Comparison of ENCODE assay signal across 12 mouse cellular contexts in genomic region chr7:64158281-64159055, GRCm38 (mm10). TPM values are rescaled to one million over a fixed set of nuclear protein-coding genes. Genes with fewer than 3 reads are reported as not detected.
DNase-seq lines count a peak whose midpoint lies in the region; ATAC-seq and TF ChIP-seq lines count a peak whose summit lies in the region.
"Had no signal": no experiment of that assay in that cellular context is flagged by ENCODE, and none has a peak within 500 bp of the region (broad histone marks: within the 10 kb centered on the region; RNA-seq: fewer than 3 reads in every experiment).

No protein-coding gene starts in this region.

- TF ChIP-seq CTCF in cerebellum, adult 2 months (IDR thresholded peaks at IDR 0.05; ENCODE audit: borderline replicate concordance, insufficient read depth, low read depth, low read length): no peak

- H3K4me3 ChIP-seq in cerebellum, adult 2 months (replicated peaks; ENCODE audit: insufficient read depth, low read depth, low read length): no peak overlapping the region

- ATAC-seq in cerebellum, adult (ENCODE audit: insufficient number of reproducible peaks, low FRiP score, low TSS enrichment): no peak
- ATAC-seq in activated CD4-positive, CD25-positive, alpha-beta regulatory T cell, adult 4 months: no peak
- ATAC-seq: Patski had no signal

- 54% methylated on average over 12 of the region's 12 CpGs for WGBS in cerebellum, adult 2 months

- H3K27me3 ChIP-seq in cerebellum, adult 2 months (ENCODE audit: control insufficient read depth, insufficient read depth, low read length): no peaks in the 10 kb centered on the region
- H3K27me3 ChIP-seq: Patski had no signal

- no peak for TF ChIP-seq POLR2A in cerebellum, adult 2 months (IDR thresholded peaks at IDR 0.05; ENCODE audit: borderline replicate concordance, insufficient read depth, low read length)

- H3K4me1 ChIP-seq in cerebellum, adult 2 months (ENCODE audit: control insufficient read depth, insufficient read depth, low read length): peaks cover 19% of the 10 kb centered on the region

- DNase-seq in cerebellum, adult 2 months: peak in 1 of 2 experiments; percentile 27
- DNase-seq in layer of hippocampus, adult 11-12 months (ENCODE audit: low spot score): peak; percentile 45
- DNase-seq in layer of hippocampus, adult 18-20 months (ENCODE audit: low spot score in 2 of 2): no peak
- DNase-seq in CD4-positive, CD25-positive, alpha-beta regulatory T cell, adult 2 months (ENCODE audit: low read depth, low spot score): peak; percentile 67
- peak; percentile 31 for DNase-seq in lung, postnatal 25 days (ENCODE audit: low spot score)
- DNase-seq in kidney, adult 9 months: no peak
- DNase-seq: gastrocnemius, postnatal 10 days; heart, postnatal 36 days; kidney, postnatal 4 days had no signal

- peak overlapping the region; percentile 9; the same call in 1 of the 2 replicates for H3K27ac ChIP-seq in cerebellum, adult 2 months (ENCODE audit: insufficient read depth, low read length)

RNA-seq across cellular contexts. Expression of gene Trpm1, which starts 4.8 kb away (rescaled TPM):
- polyA plus RNA-seq in cerebellum, adult 2 months (2012; rRNA removed): 0.03 TPM in 1 of 2 replicates, not detected in the other
- total RNA-seq in layer of hippocampus, adult 18-20 months (2021): not detected
- 1 to 10 TPM; 4.6 to 7.4 TPM for polyA plus RNA-seq in activated CD4-positive, CD25-positive, alpha-beta regulatory T cell, adult 4 months (2017; shearing (Covaris generic))

Comparison
In these comparisons a context has a peak if more than half of its experiments do, and no peak if none do; other contexts are left out.
1. DNase-seq: peak in layer of hippocampus, adult 11-12 months (single experiment), CD4-positive, CD25-positive, alpha-beta regulatory T cell, adult 2 months (single experiment) and lung, postnatal 25 days (single experiment); none in layer of hippocampus, adult 18-20 months (0 of 2) and kidney, adult 9 months (single experiment).